8 mouse cellular contexts compared by ENCODE assay signal in the genomic region with DNA sequence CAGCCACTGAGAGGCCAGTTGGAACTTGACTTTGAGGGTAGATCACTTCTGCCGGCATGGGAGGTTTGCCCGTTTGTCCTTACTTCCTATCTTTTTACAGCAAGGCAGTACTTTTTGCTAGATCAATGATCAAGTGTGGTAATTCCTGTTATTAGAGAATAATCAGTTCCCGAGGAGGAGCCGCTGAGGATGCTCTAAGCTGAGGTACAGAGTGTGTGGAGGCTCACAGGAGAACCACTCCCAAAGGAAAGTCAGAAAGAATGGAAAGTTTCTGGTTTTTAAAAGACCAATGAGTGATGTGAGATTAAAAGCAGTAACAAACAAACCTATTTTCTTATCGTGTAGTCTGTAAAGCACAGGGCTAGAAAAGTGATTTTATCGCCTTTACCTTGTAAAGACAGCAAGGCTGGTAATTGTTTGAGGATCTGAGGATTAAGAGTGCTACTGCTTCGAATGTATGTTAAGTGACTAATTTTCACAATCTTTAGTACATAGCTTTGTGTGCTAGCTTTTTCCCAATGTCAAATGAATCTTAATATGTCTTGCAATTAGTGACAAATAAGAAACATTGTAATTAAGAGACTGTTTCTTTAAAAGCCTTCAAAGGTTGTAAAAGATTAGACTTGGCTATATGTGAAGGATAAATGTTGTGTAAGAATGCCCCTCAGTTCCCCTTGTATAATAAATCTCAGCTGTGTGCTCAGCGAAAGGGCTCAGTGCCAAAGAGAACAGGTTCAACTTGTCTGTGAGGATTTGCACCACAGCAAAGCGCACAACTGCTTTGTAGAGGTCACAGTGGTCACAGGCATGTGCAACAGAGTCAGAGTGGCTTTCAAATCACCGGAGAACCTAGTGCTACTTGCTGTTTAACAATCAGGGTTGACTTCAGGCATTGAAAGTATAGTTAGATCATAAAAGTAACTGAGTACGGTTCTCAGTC.
DNase-seq lines count a peak whose midpoint lies in the region; ATAC-seq and TF ChIP-seq lines count a peak whose summit lies in the region.

No protein-coding gene starts in this region.

- no peak overlapping the region for H3K4me2 ChIP-seq in hindbrain, postnatal 0 days (ENCODE audit: low read depth, low read length)
- H3K4me2 ChIP-seq in hindbrain, embryonic 13.5 days = no peak overlapping the region
- H3K4me2 ChIP-seq in heart, embryonic 16.5 days (ENCODE audit: low read depth, low read length) = no peak overlapping the region
- H3K4me2 ChIP-seq in limb, embryonic 12.5 days = no peak overlapping the region

- H3K27ac ChIP-seq in hindbrain, postnatal 0 days = no peak overlapping the region
- H3K27ac ChIP-seq in hindbrain, embryonic 13.5 days = no peak overlapping the region
- H3K27ac ChIP-seq in heart, embryonic 16.5 days (ENCODE audit: low read length) = peak overlapping the region; percentile 78
- H3K27ac ChIP-seq in limb, embryonic 12.5 days = peak overlapping the region; percentile 56; the same call in 1 of the 2 replicates

- H3K36me3 ChIP-seq in hindbrain, postnatal 0 days (ENCODE audit: insufficient read depth, low read length) = no peaks in the 10 kb centered on the region
- no peaks in the 10 kb centered on the region for H3K36me3 ChIP-seq in hindbrain, embryonic 13.5 days
- no peaks in the 10 kb centered on the region for H3K36me3 ChIP-seq in heart, embryonic 16.5 days (ENCODE audit: control insufficient read depth, insufficient read depth)
- no peaks in the 10 kb centered on the region for H3K36me3 ChIP-seq in limb, embryonic 12.5 days

- 83% methylated on average over 11 of the region's 11 CpGs for WGBS in hindbrain, postnatal 0 days
- WGBS in hindbrain, embryonic 13.5 days = 87% methylated on average over 11 of the region's 11 CpGs
- 57% methylated on average over 11 of the region's 11 CpGs for WGBS in heart, embryonic 16.5 days
- WGBS in limb, embryonic 12.5 days = 33% methylated on average over 11 of the region's 11 CpGs

- no peak overlapping the region for H3K9ac ChIP-seq in hindbrain, postnatal 0 days (replicated peaks; ENCODE audit: low read length)
- no peak overlapping the region for H3K9ac ChIP-seq in hindbrain, embryonic 13.5 days
- H3K9ac ChIP-seq in heart, embryonic 16.5 days (ENCODE audit: low read length) = no peak overlapping the region
- no peak overlapping the region for H3K9ac ChIP-seq in limb, embryonic 12.5 days (replicated peaks)

- DNase-seq in hindbrain, postnatal 0 days (ENCODE audit: low spot score) = peak; percentile 4
- peak; percentile 48 to 81 for DNase-seq in urinary bladder, adult 18-20 months (ENCODE audit: low spot score in 2 of 2)
- no peak for DNase-seq in MN1 (ENCODE audit: low spot score)
- DNase-seq in cerebellum, adult 9-10 months = no peak

- no peaks in the 10 kb centered on the region for H3K27me3 ChIP-seq in hindbrain, postnatal 0 days (ENCODE audit: insufficient read depth, low read length)
- H3K27me3 ChIP-seq in hindbrain, embryonic 13.5 days = no peaks in the 10 kb centered on the region
- H3K27me3 ChIP-seq in heart, embryonic 16.5 days (ENCODE audit: control insufficient read depth, insufficient read depth, low read length) = no peaks in the 10 kb centered on the region
- no peaks in the 10 kb centered on the region for H3K27me3 ChIP-seq in limb, embryonic 12.5 days

- no peak for ATAC-seq in hindbrain, postnatal 0 days
- no peak for ATAC-seq in hindbrain, embryonic 13.5 days (ENCODE audit: low FRiP score)
- ATAC-seq in heart, embryonic 16.5 days (replicated peaks; ENCODE audit: extremely low read depth, insufficient read depth, low FRiP score) = peak; percentile 81; the same call in 1 of the 2 replicates
- ATAC-seq in limb, embryonic 12.5 days (ENCODE audit: insufficient number of reproducible peaks, insufficient read depth, low FRiP score, low TSS enrichment, low read depth) = peak; percentile 63; the same call in 1 of the 2 replicates
- no peak for ATAC-seq in monocyte, adult 5-6 weeks (replicated peaks; ENCODE audit: insufficient number of reproducible peaks, low FRiP score, low TSS enrichment, poor library complexity, severe bottlenecking)

- TF ChIP-seq CTCF in hindbrain, postnatal 0 days (IDR thresholded peaks at IDR 0.05; ENCODE audit: low read depth) = no peak

- H3K4me1 ChIP-seq in hindbrain, postnatal 0 days (ENCODE audit: insufficient read depth, low read length) = no peaks in the 10 kb centered on the region
- no peaks in the 10 kb centered on the region for H3K4me1 ChIP-seq in hindbrain, embryonic 13.5 days (replicated peaks)
- H3K4me1 ChIP-seq in heart, embryonic 16.5 days (ENCODE audit: control insufficient read depth, insufficient read depth, low read length) = peaks cover 23% of the 10 kb centered on the region
- peaks cover 24% of the 10 kb centered on the region for H3K4me1 ChIP-seq in limb, embryonic 12.5 days (replicated peaks)

- no peak overlapping the region for H3K4me3 ChIP-seq in hindbrain, postnatal 0 days (ENCODE audit: low read length)
- no peak overlapping the region for H3K4me3 ChIP-seq in hindbrain, embryonic 13.5 days
- no peak overlapping the region for H3K4me3 ChIP-seq in heart, embryonic 16.5 days (ENCODE audit: low read length)
- H3K4me3 ChIP-seq in limb, embryonic 12.5 days (replicated peaks) = no peak overlapping the region

- no peaks in the 10 kb centered on the region for H3K9me3 ChIP-seq in hindbrain, postnatal 0 days (ENCODE audit: low read length)
- no peaks in the 10 kb centered on the region for H3K9me3 ChIP-seq in hindbrain, embryonic 13.5 days
- H3K9me3 ChIP-seq in heart, embryonic 16.5 days (replicated peaks; ENCODE audit: control insufficient read depth, low read length) = no peaks in the 10 kb centered on the region
- no peaks in the 10 kb centered on the region for H3K9me3 ChIP-seq in limb, embryonic 12.5 days

Comparison
In these comparisons a context has a peak if more than half of its experiments do, and no peak if none do; other contexts are left out.
1. ATAC-seq: peak in heart, embryonic 16.5 days (single experiment) and limb, embryonic 12.5 days (single experiment); none in hindbrain, postnatal 0 days (single experiment), hindbrain, embryonic 13.5 days (single experiment) and monocyte, adult 5-6 weeks (single experiment).
2. DNase-seq: peak in hindbrain, postnatal 0 days (single experiment) and urinary bladder, adult 18-20 months (2 of 2); none in MN1 (single experiment) and cerebellum, adult 9-10 months (single experiment).
3. H3K27ac ChIP-seq: peak in heart, embryonic 16.5 days (single experiment) and limb, embryonic 12.5 days (single experiment); none in hindbrain, postnatal 0 days (single experiment) and hindbrain, embryonic 13.5 days (single experiment).